Mouse (Mus musculus): ENCODE results near the gene Mcpt4. TPM values are rescaled to one million over a fixed set of nuclear protein-coding genes. Genes with fewer than 3 reads are reported as not detected.
"Not testable (repeated sequence)": the region's sequence is repeated elsewhere in the genome, so short reads cannot be mapped to it uniquely, and the experiment has no call there.

Mcpt4 gene
- polyA plus RNA-seq, 1 experiment from 2014 or later = not detected

- H3K27ac ChIP-seq (replicated peaks); H3K4me1 ChIP-seq (replicated peaks); H3K9me3 ChIP-seq; H3K36me3 ChIP-seq; H3K4me3 ChIP-seq; H3K4me2 ChIP-seq; H3K9ac ChIP-seq; ATAC-seq (ENCODE audit: low FRiP score, low read depth); H3K27me3 ChIP-seq: not testable (repeated sequence)
- 69% methylated on average over 1 of the region's 1 CpGs for WGBS
Measured at GRCm38 (mm10) chr14:56041792-56042191, 20.3 kb downstream of the Mcpt4 start, which contains the start of gene Mcpt2. TSS of gene Mcpt2 (plus strand) at chr14:56042041.

- Histone ChIP-seq H3K4me3 (no peak overlapping the region), H3K4me1 (replicated peaks) (no peaks in the 10 kb centered on the region), H3K9me3 (no peaks in the 10 kb centered on the region), H3K9ac (no peak overlapping the region), H3K36me3 (no peaks in the 10 kb centered on the region), H3K27ac (replicated peaks) (no peak overlapping the region), H3K4me2 (no peak overlapping the region), H3K27me3 (no peaks in the 10 kb centered on the region)
- no peak for ATAC-seq (ENCODE audit: low FRiP score, low read depth)
- WGBS = 89% methylated on average over 2 of the region's 2 CpGs
Measured at GRCm38 (mm10) chr14:56034433-56034832, 27.7 kb downstream of the Mcpt4 start.

GRCm38 (mm10) chr14:56030395-56030794 is 31.7 kb downstream of the Mcpt4 start, which contains the start of gene Mcpt9:
TSS of gene Mcpt9 (minus strand) at chr14:56030495.
- not testable (repeated sequence) for ATAC-seq (ENCODE audit: low FRiP score, low read depth); H3K27ac ChIP-seq (replicated peaks); H3K4me2 ChIP-seq; H3K27me3 ChIP-seq; H3K9me3 ChIP-seq; H3K4me1 ChIP-seq (replicated peaks); H3K36me3 ChIP-seq; H3K4me3 ChIP-seq; H3K9ac ChIP-seq
- WGBS = 79% methylated on average over 3 of the region's 3 CpGs

GRCm38 (mm10) chr14:56021305-56021704 is 40.8 kb downstream of the Mcpt4 start:
- H3K9me3 ChIP-seq; H3K9ac ChIP-seq; H3K4me3 ChIP-seq; H3K36me3 ChIP-seq; H3K27ac ChIP-seq (replicated peaks); H3K27me3 ChIP-seq; H3K4me2 ChIP-seq; ATAC-seq (ENCODE audit: low FRiP score, low read depth); H3K4me1 ChIP-seq (replicated peaks): not testable (repeated sequence)
- WGBS = 85% methylated on average over 4 of the region's 4 CpGs

- Histone ChIP-seq H3K27me3 (no peaks in the 10 kb centered on the region), H3K4me2 (no peak overlapping the region), H3K4me1 (replicated peaks) (no peaks in the 10 kb centered on the region), H3K9me3 (no peaks in the 10 kb centered on the region), H3K9ac (no peak overlapping the region), H3K4me3 (no peak overlapping the region), H3K27ac (replicated peaks) (no peak overlapping the region), H3K36me3 (no peaks in the 10 kb centered on the region)
- ATAC-seq (ENCODE audit: low FRiP score, low read depth) = no peak
- 77% methylated on average over 1 of the region's 1 CpGs for WGBS
Measured at GRCm38 (mm10) chr14:56019446-56019845, 42.7 kb downstream of the Mcpt4 start.

GRCm38 (mm10) chr14:56017671-56018070 is 44.4 kb downstream of the Mcpt4 start, which contains the start of gene Mcpt1:
TSS of gene Mcpt1 (plus strand) at chr14:56017971.
- H3K36me3 ChIP-seq; H3K4me1 ChIP-seq (replicated peaks); H3K27me3 ChIP-seq; H3K4me2 ChIP-seq; H3K4me3 ChIP-seq; H3K9ac ChIP-seq; H3K27ac ChIP-seq (replicated peaks); ATAC-seq (ENCODE audit: low FRiP score, low read depth); H3K9me3 ChIP-seq: not testable (repeated sequence)
- WGBS = 89% methylated on average over 3 of the region's 3 CpGs

- Histone ChIP-seq H3K4me3 (no peak overlapping the region), H3K27me3 (no peaks in the 10 kb centered on the region), H3K9me3 (no peaks in the 10 kb centered on the region), H3K36me3 (no peaks in the 10 kb centered on the region), H3K27ac (replicated peaks) (no peak overlapping the region), H3K4me2 (no peak overlapping the region), H3K4me1 (replicated peaks) (no peaks in the 10 kb centered on the region), H3K9ac (no peak overlapping the region)
- 94% methylated on average over 2 of the region's 2 CpGs for WGBS
- ATAC-seq (ENCODE audit: low FRiP score, low read depth) = no peak
Measured at GRCm38 (mm10) chr14:56013924-56014323, 48.2 kb downstream of the Mcpt4 start.

GRCm38 (mm10) chr14:56013147-56013546 is 49.0 kb downstream of the Mcpt4 start:
- 70% methylated on average over 3 of the region's 3 CpGs for WGBS
- Histone ChIP-seq H3K4me2 (no peak overlapping the region), H3K27me3 (no peaks in the 10 kb centered on the region), H3K36me3 (no peaks in the 10 kb centered on the region), H3K4me1 (replicated peaks) (no peaks in the 10 kb centered on the region), H3K27ac (replicated peaks) (no peak overlapping the region), H3K9ac (no peak overlapping the region), H3K9me3 (no peaks in the 10 kb centered on the region), H3K4me3 (no peak overlapping the region)
- ATAC-seq (ENCODE audit: low FRiP score, low read depth) = no peak

Small RNAs within 50 kb of the gene (microRNA-seq; reads per million reads assigned to microRNA genes)
- gene Mir6949 = not detected

Other genes starting within 250 kb of the Mcpt4 start
- 10.3 and 10.9 TPM in 2 replicates for gene Nfatc4, start 239.2 kb downstream of the Mcpt4 start, polyA plus RNA-seq (2015; fragmentation: Nextera tagmentation; extraction: Ambion mirVana)
- gene Nynrin, start 208.3 kb downstream of the Mcpt4 start, polyA plus RNA-seq (2015; fragmentation: Nextera tagmentation; extraction: Ambion mirVana) = 11.2 and 11.8 TPM in 2 replicates
- 0.51 and 0.52 TPM in 2 replicates for gene Cbln3, start 177.9 kb downstream of the Mcpt4 start, polyA plus RNA-seq (2015; fragmentation: Nextera tagmentation; extraction: Ambion mirVana)
- 10.7 and 10.9 TPM in 2 replicates for gene Khnyn, start 177.4 kb downstream of the Mcpt4 start, polyA plus RNA-seq (2015; fragmentation: Nextera tagmentation; extraction: Ambion mirVana)
- 148 and 159 TPM in 2 replicates for gene Sdr39u1, start 162.0 kb downstream of the Mcpt4 start, polyA plus RNA-seq (2015; fragmentation: Nextera tagmentation; extraction: Ambion mirVana)
- gene Cma1, start 117.6 kb downstream of the Mcpt4 start, polyA plus RNA-seq (2015; fragmentation: Nextera tagmentation; extraction: Ambion mirVana) = 0.18 and 0.55 TPM in 2 replicates
- gene Cma2, start 111.3 kb downstream of the Mcpt4 start, polyA plus RNA-seq (2015; fragmentation: Nextera tagmentation; extraction: Ambion mirVana) = not detected in 2 replicates
- not detected in 2 replicates for gene Mcpt1, start 44.3 kb downstream of the Mcpt4 start, polyA plus RNA-seq (2015; fragmentation: Nextera tagmentation; extraction: Ambion mirVana)
- gene Mcpt9, start 31.8 kb downstream of the Mcpt4 start, polyA plus RNA-seq (2015; fragmentation: Nextera tagmentation; extraction: Ambion mirVana) = not detected in 2 replicates
- not detected in 2 replicates for gene Mcpt2, start 20.3 kb downstream of the Mcpt4 start, polyA plus RNA-seq (2015; fragmentation: Nextera tagmentation; extraction: Ambion mirVana)
- not detected in 2 replicates for gene Mcpt8, start 23.0 kb upstream of the Mcpt4 start, polyA plus RNA-seq (2015; fragmentation: Nextera tagmentation; extraction: Ambion mirVana)
- not detected in 2 replicates for gene Ctsg, start 40.3 kb upstream of the Mcpt4 start, polyA plus RNA-seq (2015; fragmentation: Nextera tagmentation; extraction: Ambion mirVana)
- gene Gzme, start 58.3 kb upstream of the Mcpt4 start, polyA plus RNA-seq (2015; fragmentation: Nextera tagmentation; extraction: Ambion mirVana) = not detected in 2 replicates
- gene Gzmd, start 70.3 kb upstream of the Mcpt4 start, polyA plus RNA-seq (2015; fragmentation: Nextera tagmentation; extraction: Ambion mirVana) = not detected in 2 replicates
- gene Gzmg, start 97.3 kb upstream of the Mcpt4 start, polyA plus RNA-seq (2015; fragmentation: Nextera tagmentation; extraction: Ambion mirVana) = not detected in 2 replicates
- gene Gzmn, start 112.3 kb upstream of the Mcpt4 start, polyA plus RNA-seq (2015; fragmentation: Nextera tagmentation; extraction: Ambion mirVana) = not detected in 2 replicates
- gene Gzmf, start 149.1 kb upstream of the Mcpt4 start, polyA plus RNA-seq (2015; fragmentation: Nextera tagmentation; extraction: Ambion mirVana) = not detected in 2 replicates
- gene Gzmc, start 172.3 kb upstream of the Mcpt4 start, polyA plus RNA-seq (2015; fragmentation: Nextera tagmentation; extraction: Ambion mirVana) = not detected in 2 replicates
- not detected in 2 replicates for gene Gzmb, start 199.9 kb upstream of the Mcpt4 start, polyA plus RNA-seq (2015; fragmentation: Nextera tagmentation; extraction: Ambion mirVana)